Mouse (Mus musculus) frontal cortex, adult 2 months (tissue): ENCODE data around the gene Cdk2ap2. TPM values are rescaled to one million over a fixed set of nuclear protein-coding genes. Genes with fewer than 3 reads are reported as not detected.
"Not testable (repeated sequence)": the region's sequence is repeated elsewhere in the genome, so short reads cannot be mapped to it uniquely, and the experiment has no call there.

Experiments
- DNase-seq, 2 experiments: peaks; one replicate each; pipeline ENCODE4 v3.0.0; 2022; ENCODE audit warnings: low spot score in 1 of 2; ENCODE audit errors: extremely low spot score in 1 of 2
- polyA plus RNA-seq: library from polyadenylated mRNA; depleted of rRNA; stranded (reverse); fragments of >200 nt; gene quantifications from 2 replicates; pipeline ENCODE4 v1.2.3, GENCODE M21; 2012; rRNA removed

The Cdk2ap2 gene
- polyA plus RNA-seq, result 50.3 and 58.5 TPM in 2 replicates

GRCm38 (mm10) chr19:4096642-4097440 lies at the start of gene Cdk2ap2:
Gene Cdk2ap2, plus strand, starts transcription at chr19:4097182.
- peak; percentile 99 to 100 for DNase-seq

GRCm38 (mm10) chr19:4047859-4048258 lies 49.1 kb upstream of the Cdk2ap2 start:
- DNase-seq, result peak in 1 of 2 experiments; percentile 87

GRCm38 (mm10) chr19:4049069-4049468 lies 47.9 kb upstream of the Cdk2ap2 start:
- DNase-seq, result not testable (repeated sequence)

GRCm38 (mm10) chr19:4051016-4051415 lies 46.0 kb upstream of the Cdk2ap2 start:
- DNase-seq, result no peak

GRCm38 (mm10) chr19:4051741-4052515 lies 45.1 kb upstream of the Cdk2ap2 start:
- DNase-seq, result peak in 1 of 2 experiments; percentile 63

- DNase-seq, result no peak
Observed at GRCm38 (mm10) chr19:4052516-4053030, 44.4 kb upstream of the Cdk2ap2 start.

GRCm38 (mm10) chr19:4054613-4055012 lies 42.4 kb upstream of the Cdk2ap2 start:
- DNase-seq, result no peak

GRCm38 (mm10) chr19:4055216-4055946 lies 41.6 kb upstream of the Cdk2ap2 start:
- no peak for DNase-seq

- DNase-seq, result no peak
Observed at GRCm38 (mm10) chr19:4055947-4056693, 40.9 kb upstream of the Cdk2ap2 start.

- DNase-seq, result no peak
Observed at GRCm38 (mm10) chr19:4056727-4057126, 40.3 kb upstream of the Cdk2ap2 start.

GRCm38 (mm10) chr19:4057389-4057788 lies 39.6 kb upstream of the Cdk2ap2 start:
- DNase-seq, result no peak

GRCm38 (mm10) chr19:4057962-4058361 lies 39.0 kb upstream of the Cdk2ap2 start:
- no peak for DNase-seq

- DNase-seq, result no peak
Observed at GRCm38 (mm10) chr19:4058581-4058980, 38.4 kb upstream of the Cdk2ap2 start.

GRCm38 (mm10) chr19:4059069-4059740 lies 37.8 kb upstream of the Cdk2ap2 start, which contains the start of gene Gstp3:
Gene Gstp3, minus strand, starts transcription at chr19:4059569.
- DNase-seq, result no peak

- DNase-seq, result not testable (repeated sequence)
Observed at GRCm38 (mm10) chr19:4060044-4060898, 36.7 kb upstream of the Cdk2ap2 start.

GRCm38 (mm10) chr19:4060899-4061465 lies 36.0 kb upstream of the Cdk2ap2 start:
- no peak for DNase-seq

GRCm38 (mm10) chr19:4063357-4063756 lies 33.6 kb upstream of the Cdk2ap2 start:
- DNase-seq, result not testable (repeated sequence)

GRCm38 (mm10) chr19:4064501-4064900 lies 32.5 kb upstream of the Cdk2ap2 start:
- DNase-seq, result not testable (repeated sequence)
